Mouse (Mus musculus): ENCODE results near the gene Grk4.
"Not testable (repeated sequence)": the region's sequence is repeated elsewhere in the genome, so short reads cannot be mapped to it uniquely, and the experiment has no call there.

Grk4 gene

GRCm38 (mm10) chr5:34695521-34695920, 35.3 kb downstream of the Grk4 start:
- in situ Hi-C loops (cut with MboI; ENCODE audit: low sequenced_read_pairs), result no loop called here

GRCm38 (mm10) chr5:34708436-34708835, 48.3 kb downstream of the Grk4 start:
- in situ Hi-C loops (cut with MboI; ENCODE audit: low sequenced_read_pairs), result no loop called here

- in situ Hi-C loops (cut with MboI; ENCODE audit: low sequenced_read_pairs), result not testable (repeated sequence)
Observed at GRCm38 (mm10) chr5:34714371-34714770, 54.2 kb downstream of the Grk4 start.

- in situ Hi-C loops (cut with MboI; ENCODE audit: low sequenced_read_pairs), result no loop called here
Observed at GRCm38 (mm10) chr5:34714816-34715215, 54.6 kb downstream of the Grk4 start.

GRCm38 (mm10) chr5:34729141-34729540, 69.0 kb downstream of the Grk4 start:
- in situ Hi-C loops (cut with MboI; ENCODE audit: low sequenced_read_pairs), result no loop called here

GRCm38 (mm10) chr5:34730255-34730654, 70.1 kb downstream of the Grk4 start:
- in situ Hi-C loops (cut with MboI; ENCODE audit: low sequenced_read_pairs), result no loop called here

GRCm38 (mm10) chr5:34751477-34751876, 91.3 kb downstream of the Grk4 start:
- in situ Hi-C loops (cut with MboI; ENCODE audit: low sequenced_read_pairs), result no loop called here

GRCm38 (mm10) chr5:34758762-34759161, 98.6 kb downstream of the Grk4 start:
- in situ Hi-C loops (cut with MboI; ENCODE audit: low sequenced_read_pairs), result no loop called here

GRCm38 (mm10) chr5:34760850-34761508, 100.8 kb downstream of the Grk4 start:
- in situ Hi-C loops (cut with MboI; ENCODE audit: low sequenced_read_pairs), result no loop called here

GRCm38 (mm10) chr5:34761509-34761908, 101.3 kb downstream of the Grk4 start, which contains the start of gene Htt:
Gene Htt (plus strand): TSS chr5:34761740.
- in situ Hi-C loops (cut with MboI; ENCODE audit: low sequenced_read_pairs), result no loop called here

GRCm38 (mm10) chr5:34761934-34762611, 101.9 kb downstream of the Grk4 start:
- in situ Hi-C loops (cut with MboI; ENCODE audit: low sequenced_read_pairs), result no loop called here

GRCm38 (mm10) chr5:34771818-34772217, 111.6 kb downstream of the Grk4 start:
- in situ Hi-C loops (cut with MboI; ENCODE audit: low sequenced_read_pairs), result no loop called here

GRCm38 (mm10) chr5:34772696-34773245, 112.6 kb downstream of the Grk4 start:
- in situ Hi-C loops (cut with MboI; ENCODE audit: low sequenced_read_pairs), result no loop called here

- in situ Hi-C loops (cut with MboI; ENCODE audit: low sequenced_read_pairs), result no loop called here
Observed at GRCm38 (mm10) chr5:34773392-34773791, 113.2 kb downstream of the Grk4 start.

- in situ Hi-C loops (cut with MboI; ENCODE audit: low sequenced_read_pairs), result no loop called here
Observed at GRCm38 (mm10) chr5:34785027-34785426, 124.8 kb downstream of the Grk4 start.

- in situ Hi-C loops (cut with MboI; ENCODE audit: low sequenced_read_pairs), result no loop called here
Observed at GRCm38 (mm10) chr5:34791141-34791540, 131.0 kb downstream of the Grk4 start.

GRCm38 (mm10) chr5:34800292-34800953, 140.2 kb downstream of the Grk4 start:
- in situ Hi-C loops (cut with MboI; ENCODE audit: low sequenced_read_pairs), result no loop called here

All from CH12F3 (cell line).